Mouse (Mus musculus) thymus, adult 2 months (tissue): ENCODE data around the gene Svs1.

ENCODE experiments used
- CTCF ChIP-seq: fragments of 200-500 bp; IDR thresholded peaks from 2 replicates; pipeline ENCODE4 v1.5.1; 2012; ENCODE audit warnings: mild to moderate bottlenecking, control low read depth, low read length, moderate library complexity, borderline replicate concordance; ENCODE audit not compliant: control insufficient read depth, poor library complexity, insufficient read depth; ENCODE audit errors: extremely low read depth
- POLR2A ChIP-seq: fragments of 200-500 bp; IDR thresholded peaks from 2 replicates; pipeline ENCODE4 v1.6.1; 2012; ENCODE audit warnings: mild to moderate bottlenecking, low read length, control low read depth, moderate library complexity; ENCODE audit not compliant: control insufficient read depth, poor library complexity, insufficient read depth; ENCODE audit errors: extremely low read depth

- TF ChIP-seq CTCF (no peak), POLR2A (no peak)
Observed at GRCm38 (mm10) chr6:48953220-48953619, 33.4 kb upstream of the Svs1 start.
